Mouse (Mus musculus): Measurements from ENCODE around the gene Med28. TPM values are rescaled to one million over a fixed set of nuclear protein-coding genes. Genes with fewer than 3 reads are reported as not detected.

Gene Med28
- polyA plus RNA-seq, 1 experiment from 2014 or later = 260 TPM

DNA sequence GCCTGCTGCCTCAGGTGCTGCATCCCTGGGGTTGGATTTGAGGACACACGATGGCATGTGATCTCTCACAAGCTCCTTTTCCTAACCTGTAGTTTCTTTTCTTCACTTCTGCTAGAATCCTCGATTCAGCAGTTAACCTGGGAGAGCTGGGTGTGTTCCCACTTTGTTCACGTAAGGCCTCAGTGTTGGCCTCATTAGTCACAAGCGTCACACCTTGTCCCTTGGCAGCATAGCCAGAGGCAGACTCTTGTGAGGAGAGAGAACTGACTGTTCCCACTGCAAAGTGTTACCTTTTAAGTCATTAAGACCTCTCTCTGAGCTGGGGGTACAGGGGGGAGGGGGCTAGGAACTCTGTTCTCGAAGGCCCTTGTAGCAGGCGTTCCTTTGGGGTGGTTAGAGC is 7.1 kb upstream of the Med28 start:
- DNase-seq (ENCODE audit: low spot score) = no peak

DNA sequence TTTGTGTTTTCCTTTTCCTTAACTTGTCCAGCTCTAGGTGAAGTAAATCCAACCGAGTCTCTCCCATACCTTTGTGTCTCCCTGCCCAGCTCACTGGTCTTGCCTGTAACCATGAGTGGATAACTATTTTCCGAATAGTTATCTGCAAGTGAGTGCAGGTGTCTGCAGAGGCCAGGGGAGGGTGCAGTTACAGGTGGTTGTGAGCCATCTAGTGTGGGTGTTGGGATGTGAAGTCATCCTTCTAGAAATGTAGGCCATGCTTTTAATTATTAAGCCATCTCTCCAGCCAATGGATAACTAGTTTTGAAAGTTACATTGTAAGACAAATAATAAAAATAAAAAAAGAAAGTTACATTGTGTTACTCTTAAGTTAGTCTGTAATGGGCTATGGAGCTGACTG is 6.5 kb upstream of the Med28 start:
- no peak for DNase-seq (ENCODE audit: low spot score)

DNA sequence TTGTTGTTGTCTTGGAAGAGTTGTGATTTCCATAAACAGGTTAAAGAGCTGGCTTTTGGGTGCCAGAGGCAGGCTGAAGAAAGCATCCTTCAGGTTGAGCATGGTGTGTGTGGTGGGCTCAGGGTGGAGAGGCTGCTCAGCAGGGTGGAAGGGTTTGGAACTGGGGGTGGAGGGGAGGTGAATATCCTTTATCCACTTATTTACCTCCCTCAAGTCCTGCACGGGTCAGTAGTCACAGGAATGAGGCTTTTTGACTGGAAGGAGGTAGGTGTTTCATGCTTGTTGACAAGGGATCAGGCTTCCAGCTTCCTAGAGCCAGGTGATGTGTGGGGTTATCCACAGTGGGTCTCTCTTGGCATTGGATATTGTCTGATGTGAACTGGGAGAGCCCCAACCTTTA is 5.4 kb upstream of the Med28 start:
- DNase-seq (ENCODE audit: low spot score) = no peak

DNA sequence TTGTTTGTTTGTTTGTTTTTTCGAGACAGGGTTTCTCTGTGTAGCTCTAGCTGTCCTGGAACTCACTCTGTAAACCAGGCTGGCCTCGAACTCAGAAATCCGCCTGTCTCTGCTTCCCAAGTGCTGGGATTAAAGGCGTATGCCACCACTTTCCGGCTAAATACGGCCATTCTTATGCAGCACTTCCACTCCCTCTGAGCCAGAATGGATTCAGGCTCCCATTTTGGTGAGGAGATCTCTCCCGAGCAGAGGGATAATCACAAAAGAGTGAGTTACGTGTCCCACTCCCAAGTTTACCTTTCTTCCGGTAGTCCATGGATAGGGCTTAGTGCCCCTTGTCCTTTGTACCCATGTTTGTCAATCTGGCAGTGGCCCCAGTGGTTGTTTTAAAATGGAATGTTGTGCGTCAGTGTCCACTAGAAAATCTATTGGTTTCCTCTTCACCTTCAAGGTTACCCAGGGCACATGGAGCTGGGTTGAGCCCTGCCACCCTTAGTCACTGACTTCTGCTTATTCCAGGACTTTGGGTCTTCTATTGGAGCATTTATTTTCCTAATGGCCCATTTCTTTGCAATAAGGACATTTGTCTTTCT is 4.8 kb upstream of the Med28 start:
- DNase-seq (ENCODE audit: low spot score) = no peak

DNA sequence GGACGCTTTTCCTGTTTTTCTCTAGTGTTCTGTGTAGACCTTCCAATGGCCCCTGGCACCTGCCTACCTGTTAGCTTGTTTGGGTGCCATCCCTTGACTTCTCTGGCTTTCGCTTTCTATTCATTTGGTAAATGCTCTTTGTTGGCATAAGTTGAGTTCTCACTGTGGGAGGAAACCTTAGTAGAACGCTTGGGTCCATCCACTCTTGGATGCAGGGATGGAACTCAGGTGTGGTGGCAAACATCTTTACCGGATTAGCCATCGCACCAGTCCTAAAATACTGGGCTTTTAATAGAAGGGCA is 731 bp downstream of the Med28 start:
- DNase-seq (ENCODE audit: low spot score) = no peak

DNA sequence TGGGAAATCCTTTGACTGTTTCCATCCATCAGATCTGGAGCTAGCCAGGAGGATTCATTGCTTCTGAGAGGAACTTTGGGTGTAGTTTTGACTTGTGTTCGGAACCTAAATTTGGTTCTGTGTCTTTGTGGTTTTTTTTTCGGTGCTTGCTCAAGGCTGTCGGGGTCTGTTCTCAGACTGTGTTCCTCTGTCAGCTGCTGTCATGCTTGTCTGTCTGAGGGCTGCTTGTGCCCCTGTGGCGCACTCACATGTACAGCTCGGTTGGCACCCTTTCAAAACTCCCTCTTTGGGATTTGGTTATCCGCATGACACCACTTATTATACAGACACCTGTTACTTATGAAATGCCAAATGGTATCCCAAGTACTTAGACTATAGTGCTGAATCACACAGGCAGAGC is 1.6 kb downstream of the Med28 start:
- no peak for DNase-seq (ENCODE audit: low spot score)

DNA sequence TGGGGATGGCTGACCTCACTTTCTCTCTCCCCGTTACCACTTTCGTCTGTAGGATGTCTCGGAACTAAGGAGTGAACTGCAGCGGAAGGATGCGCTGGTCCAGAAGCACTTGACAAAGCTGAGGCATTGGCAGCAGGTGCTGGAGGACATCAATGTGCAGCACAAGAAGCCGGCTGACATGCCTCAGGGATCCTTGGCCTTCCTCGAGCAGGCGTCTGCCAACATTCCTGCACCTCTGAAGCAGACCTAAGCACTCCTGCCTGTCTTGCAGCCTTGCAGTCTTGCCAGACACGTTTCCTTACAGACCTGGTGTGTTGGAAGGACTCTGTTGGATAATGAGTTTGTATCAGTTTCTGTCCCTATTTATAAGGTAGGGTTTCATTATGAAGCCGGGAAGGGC is 5.1 kb downstream of the Med28 start:
- DNase-seq (ENCODE audit: low spot score) = no peak

DNA sequence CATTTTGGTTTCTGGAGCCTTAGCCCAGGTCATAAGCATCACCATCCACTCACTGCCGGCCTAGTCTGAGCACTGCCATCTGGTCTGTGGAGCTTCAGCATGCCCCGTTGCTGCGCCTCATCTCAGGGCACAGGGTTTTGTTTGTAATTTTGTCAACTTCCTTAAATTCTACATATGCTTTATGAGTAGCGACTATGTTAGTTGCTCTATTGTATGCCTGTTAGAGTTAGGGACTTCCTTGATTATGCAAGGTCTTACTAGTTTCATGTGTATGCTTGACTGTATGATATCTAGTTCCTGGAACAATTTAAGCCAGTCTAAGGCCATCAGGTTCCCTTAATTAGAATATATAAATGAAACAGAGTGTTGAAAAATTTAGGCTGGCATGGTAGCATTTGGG is 6.3 kb downstream of the Med28 start:
- DNase-seq (ENCODE audit: low spot score) = no peak

DNA sequence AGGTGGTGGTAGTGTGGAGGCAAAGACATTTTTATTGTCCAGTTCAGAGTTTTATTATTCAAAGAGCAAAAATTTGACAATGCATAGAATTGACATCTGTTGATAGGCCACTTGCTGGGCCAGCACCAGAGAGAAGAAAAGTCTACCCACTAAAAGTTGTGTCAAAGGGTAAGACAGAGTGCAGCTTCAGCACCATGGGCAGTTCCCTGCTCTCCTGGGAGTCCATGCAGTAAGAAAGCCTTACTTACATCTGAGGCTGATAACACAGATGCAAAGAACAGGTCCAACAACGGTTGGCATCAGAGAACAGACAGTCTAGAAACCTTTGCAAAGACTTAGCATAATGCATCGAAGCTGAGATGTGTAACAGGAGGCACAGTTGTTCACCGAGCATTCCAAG is 9.7 kb downstream of the Med28 start:
- peak; percentile 15 for DNase-seq (ENCODE audit: low spot score)

DNA sequence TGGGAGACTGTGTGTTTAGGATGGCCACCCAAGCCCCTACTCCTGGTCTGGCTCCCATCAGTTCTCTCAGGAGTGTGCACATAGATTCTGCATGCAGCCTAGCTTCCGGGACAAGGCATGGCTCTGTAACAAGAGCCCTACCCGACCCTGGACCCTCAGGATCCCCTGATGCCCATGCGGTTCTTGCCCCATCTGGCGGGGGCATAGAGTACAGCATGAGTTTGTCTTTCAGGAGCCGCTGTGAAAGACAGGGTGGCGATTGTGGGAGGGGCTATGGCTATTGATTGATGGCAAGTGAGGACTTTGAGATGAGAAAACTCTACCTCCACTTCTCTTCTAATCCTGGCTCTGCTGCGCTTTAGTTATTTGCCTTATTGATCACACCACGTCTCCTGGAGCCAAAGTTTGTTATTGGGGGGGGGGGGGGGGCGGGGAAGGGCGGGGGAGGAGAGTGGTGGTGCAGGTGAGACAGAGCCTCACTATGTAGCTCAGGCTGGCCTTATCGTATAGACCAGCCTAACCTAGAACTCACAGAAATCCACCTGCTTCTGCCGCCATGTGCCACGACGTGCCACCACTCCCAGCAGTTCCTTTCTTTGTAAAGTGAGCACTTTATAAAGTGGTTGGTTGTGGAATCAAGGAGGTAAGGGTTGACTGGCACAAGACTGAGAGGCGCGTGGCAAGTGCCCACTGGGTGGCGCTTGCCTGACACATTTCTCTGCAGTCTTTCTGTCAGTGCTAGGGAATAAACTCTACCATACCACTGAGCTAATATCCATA is 14.5 kb downstream of the Med28 start:
- peak; percentile 67 for DNase-seq (ENCODE audit: low spot score)

DNA sequence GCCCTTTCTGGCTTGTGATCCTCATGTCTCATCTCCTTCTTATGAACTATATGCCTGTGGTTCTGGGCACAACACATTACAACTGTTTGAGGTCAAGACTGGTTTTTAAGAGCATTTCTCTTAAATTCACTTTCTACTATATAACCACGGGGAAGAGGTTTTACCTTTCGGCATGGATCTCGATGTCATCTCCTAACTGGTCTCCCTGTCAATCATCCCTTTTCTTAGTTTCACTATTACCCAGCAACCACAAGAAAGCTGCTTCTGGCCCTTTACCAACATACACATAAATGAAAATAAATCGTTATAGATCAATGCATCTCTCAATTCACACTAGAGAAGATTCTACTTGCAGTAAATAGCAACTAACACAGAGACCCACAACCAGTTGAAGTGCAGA is 15.1 kb downstream of the Med28 start:
- DNase-seq (ENCODE audit: low spot score) = no peak

DNA sequence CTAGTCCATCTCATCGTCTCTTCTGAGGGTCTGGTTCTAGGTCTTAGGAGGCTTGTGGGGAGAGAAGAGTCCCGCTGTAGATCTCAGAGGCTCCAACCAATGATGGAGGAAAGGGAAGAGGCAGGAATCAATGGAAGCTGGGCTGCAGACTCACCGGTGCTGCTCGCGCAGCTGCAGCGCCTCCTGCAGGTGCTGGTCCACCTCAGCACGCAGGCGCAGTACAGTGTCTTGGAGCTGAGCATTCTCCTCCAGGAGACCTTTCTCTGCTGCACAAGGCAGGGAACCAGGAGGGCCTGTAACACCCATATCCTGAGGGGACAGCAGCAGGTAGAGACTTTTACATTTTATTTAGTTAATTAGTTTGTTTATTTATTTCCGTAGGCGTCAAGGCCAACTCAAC is 19.5 kb downstream of the Med28 start:
- no peak for DNase-seq (ENCODE audit: low spot score)

DNA sequence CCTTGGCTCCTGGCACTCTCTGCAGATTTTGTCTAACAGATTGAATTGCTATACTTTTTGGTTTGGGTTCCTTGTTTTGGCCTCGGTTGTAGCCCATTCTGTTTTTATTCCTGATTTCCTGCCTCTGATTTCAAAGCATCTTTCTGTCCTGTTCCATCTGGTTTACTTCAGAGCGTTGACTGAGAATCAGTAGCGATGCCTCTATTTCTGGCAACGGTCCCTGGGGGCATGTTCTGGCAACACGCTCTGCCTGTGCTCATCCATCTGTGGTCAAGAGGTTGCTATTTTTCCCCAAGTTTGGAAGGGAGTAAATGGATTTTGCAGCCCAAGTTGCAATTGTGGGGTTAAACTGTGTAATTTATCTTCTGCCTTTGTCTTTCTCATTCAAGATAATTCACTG is 23.3 kb downstream of the Med28 start:
- no peak for DNase-seq (ENCODE audit: low spot score)

DNA sequence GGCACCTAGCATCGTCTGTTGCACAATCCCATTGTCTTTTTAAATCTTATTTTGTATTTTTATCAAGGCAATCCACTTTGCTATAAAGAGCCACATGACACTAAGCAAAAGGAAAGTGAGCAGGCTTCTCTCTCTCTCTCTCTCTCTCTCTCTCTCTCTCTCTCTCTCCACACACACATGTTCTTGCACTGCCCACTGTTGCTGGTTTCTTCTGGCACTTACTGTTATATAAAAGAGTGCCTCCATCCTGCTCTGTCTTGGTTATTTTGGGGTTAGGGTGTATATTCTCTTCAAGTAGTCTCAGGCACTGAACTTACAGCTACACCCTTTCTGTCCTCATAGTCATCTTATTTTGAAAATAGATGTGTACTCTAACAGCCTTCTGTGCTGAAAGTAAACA is 29.6 kb downstream of the Med28 start:
- DNase-seq (ENCODE audit: low spot score) = no peak

DNA sequence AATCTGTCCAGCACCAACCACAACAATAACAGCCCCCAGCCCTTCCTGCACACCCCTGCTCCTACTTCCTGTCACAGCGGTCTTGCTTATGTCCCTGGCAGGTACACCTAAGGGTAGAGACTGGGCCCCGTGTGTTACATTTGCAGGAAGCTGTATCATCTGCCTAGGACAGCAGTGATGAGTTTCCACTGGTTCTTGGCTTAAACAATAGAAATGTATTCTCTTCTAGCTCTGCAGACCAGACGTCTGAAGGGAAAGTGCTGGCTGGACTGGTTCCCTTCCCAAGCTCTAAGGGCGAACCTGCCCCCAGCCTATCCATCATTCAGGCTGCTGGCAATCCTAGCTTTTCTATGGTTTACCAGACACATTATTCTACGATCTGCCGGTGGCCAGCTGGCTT is 44.0 kb downstream of the Med28 start:
- no peak for DNase-seq (ENCODE audit: low spot score)

DNA sequence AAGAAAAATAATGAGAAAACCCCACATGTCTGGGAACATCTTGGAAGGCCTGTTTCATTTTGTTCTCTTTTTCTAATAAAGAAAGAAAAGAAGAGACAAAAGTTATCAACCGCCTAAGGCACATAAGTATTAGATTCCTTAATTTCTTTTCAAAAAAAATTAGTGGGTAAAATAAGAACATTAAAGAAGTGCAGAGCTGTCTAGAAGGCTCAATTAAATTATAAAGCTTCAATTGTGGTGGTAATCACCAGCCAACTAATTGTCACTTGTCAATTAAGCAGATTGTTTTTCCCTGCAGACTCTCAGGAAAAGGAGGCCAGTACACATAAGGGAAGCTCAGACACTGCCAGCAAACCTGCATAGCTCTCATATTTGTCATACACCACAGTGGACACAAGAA is 45.8 kb downstream of the Med28 start:
- no peak for DNase-seq (ENCODE audit: low spot score)

DNA sequence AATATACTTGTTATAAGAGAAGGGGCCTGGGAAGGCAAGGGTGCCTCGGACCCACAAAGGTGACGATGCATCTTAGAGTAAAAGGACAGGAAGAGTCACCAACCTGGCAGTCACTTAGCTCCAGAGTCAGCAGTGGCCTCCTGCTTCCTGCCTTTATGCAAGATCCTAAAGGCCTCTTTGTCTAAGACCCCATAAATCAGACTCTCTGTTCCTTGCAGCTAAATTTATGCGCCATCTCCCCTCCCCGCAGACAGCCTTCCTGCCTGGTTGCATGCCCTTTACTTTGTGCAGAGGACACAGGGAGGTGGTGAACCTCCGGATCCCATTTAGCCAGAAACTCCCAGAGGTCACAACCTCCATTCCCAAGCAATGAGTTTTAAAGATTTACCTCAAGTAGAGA is 52.8 kb downstream of the Med28 start:
- DNase-seq (ENCODE audit: low spot score) = no peak

DNA sequence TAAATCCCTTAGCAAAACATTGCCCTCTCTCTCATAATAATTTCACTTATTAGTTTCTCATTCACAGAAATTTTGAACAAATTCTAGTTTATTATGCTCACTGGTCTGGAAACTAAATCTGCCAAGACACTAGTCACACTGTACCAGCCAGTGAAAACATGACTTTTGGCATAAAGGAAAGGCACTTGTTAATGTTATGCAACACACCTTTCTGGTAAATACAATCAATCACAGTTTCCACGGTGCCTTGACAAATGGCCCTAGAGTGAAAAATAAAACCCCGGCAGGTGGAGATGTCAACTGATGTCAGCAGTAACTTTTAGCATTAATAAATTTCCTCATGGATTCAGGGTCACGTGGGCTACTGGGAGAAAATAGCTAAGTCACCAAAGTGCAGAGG is 56.7 kb downstream of the Med28 start:
- no peak for DNase-seq (ENCODE audit: low spot score)

DNA sequence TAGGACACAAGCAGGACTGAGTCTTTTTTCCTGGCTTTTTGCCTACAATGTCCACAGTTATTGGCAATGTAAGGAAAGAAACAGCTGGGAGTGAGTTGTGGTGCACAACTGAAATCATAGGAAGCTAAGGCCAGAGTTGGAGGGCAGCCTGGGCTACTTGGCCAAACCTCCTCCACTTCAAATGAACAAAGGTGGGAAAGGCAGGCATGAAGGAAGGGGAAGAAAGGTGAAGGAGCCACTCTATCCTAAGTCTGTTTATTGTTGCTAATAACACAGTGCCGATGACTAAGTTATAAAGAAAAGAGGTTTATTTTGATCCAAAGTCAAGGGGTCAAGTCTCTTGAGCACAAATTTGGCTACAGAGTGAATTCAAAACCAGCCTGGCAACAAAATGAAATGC is 57.3 kb downstream of the Med28 start:
- DNase-seq (ENCODE audit: low spot score) = no peak

All from thymus, postnatal 0 days (tissue).